Mouse (Mus musculus): ENCODE results near the gene Jsrp1. TPM values are rescaled to one million over a fixed set of nuclear protein-coding genes. Genes with fewer than 3 reads are reported as not detected.
A peak's percentile ranks its signal among the peaks of the same experiment; 100 is the strongest.

Jsrp1 gene
- polyA plus RNA-seq, 1 experiment from 2014 or later = 4.4 TPM

DNA sequence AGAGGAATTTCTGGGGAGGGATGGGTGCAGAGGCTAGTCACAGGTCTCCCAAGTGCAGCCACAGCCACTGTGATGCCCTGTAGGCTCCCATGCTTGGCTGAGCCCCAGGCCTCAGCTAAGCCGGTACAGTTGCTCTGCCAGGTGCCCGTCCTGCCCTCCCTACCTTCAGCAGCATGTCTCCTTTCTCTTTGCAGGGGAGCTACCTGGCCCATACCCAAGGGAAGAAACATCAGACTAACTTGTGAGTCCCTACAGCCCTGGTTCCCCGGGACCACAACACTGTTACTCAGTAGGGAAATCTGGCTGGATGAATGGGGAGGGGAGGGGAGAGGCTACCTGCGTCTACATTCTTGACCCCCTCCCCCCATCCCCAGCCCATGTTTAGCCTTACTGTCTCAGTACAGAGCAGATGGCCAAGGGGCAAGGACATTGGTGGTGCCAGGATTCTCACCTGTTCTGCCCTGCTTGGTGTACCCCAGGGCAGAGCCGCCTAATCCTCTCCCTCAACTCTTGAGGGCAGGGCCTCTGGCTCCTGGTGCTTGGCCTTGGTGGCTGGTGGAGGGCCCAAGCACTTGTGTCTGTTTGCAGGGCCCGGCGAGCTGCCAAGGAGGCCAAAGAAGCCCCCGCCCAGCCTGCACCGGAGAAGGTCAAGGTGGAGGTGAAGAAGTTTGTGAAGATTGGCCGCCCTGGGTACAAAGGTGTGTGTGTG, 10.9 kb downstream of the Jsrp1 start:
- Histone ChIP-seq H3K36me3 (ENCODE audit: control insufficient read depth, insufficient read depth, low read length) (peaks cover 40% of the 10 kb centered on the region), H3K27ac (ENCODE audit: low read depth, low read length) (no peak overlapping the region), H3K9ac (ENCODE audit: low read depth, low read length) (no peak overlapping the region), H3K4me2 (replicated peaks; ENCODE audit: low read depth, low read length) (no peak overlapping the region), H3K27me3 (ENCODE audit: control insufficient read depth, insufficient read depth, low read length) (peaks cover 7% of the 10 kb centered on the region), H3K4me3 (ENCODE audit: low read length) (no peak overlapping the region), H3K4me1 (ENCODE audit: control insufficient read depth, insufficient read depth, low read length) (peaks cover 16% of the 10 kb centered on the region), H3K9me3 (ENCODE audit: control insufficient read depth, low read length) (no peaks in the 10 kb centered on the region)
- 94% methylated on average over 10 of the region's 10 CpGs for WGBS
- no peak for ATAC-seq (ENCODE audit: low FRiP score, low TSS enrichment)

DNA sequence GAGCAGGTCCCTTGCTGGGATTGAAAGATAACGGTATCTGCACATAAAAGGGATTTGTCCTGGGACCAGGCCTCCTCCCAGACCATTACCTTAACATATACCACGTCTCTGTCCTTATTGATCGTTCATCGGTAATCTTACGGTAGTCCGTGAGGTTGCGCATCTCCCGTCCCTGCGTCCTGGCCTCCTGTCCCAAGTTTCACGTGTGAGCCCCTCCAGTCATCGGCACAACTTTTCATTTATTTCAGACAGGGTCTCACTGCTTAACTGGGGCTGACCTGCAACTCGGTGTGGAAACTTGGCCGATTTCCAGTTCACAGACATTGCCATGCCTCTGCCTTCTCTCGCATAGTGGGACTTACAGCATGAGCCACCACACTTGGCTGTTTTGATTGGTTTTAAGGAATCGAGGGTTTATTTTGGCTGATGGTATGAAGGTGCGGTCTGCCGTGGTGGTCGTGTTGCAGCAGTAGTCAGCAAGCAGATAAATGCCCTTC, 14.2 kb downstream of the Jsrp1 start:
- H3K27me3 ChIP-seq (ENCODE audit: control insufficient read depth, insufficient read depth, low read length) = no peaks in the 10 kb centered on the region
- peak overlapping the region; percentile 97 for H3K9ac ChIP-seq (ENCODE audit: low read depth, low read length)
- no peak for ATAC-seq (ENCODE audit: low FRiP score, low TSS enrichment)
- H3K4me2 ChIP-seq (replicated peaks; ENCODE audit: low read depth, low read length) = peak overlapping the region; percentile 94
- H3K9me3 ChIP-seq (ENCODE audit: control insufficient read depth, low read length) = no peaks in the 10 kb centered on the region
- peak overlapping the region; percentile 96 for H3K27ac ChIP-seq (ENCODE audit: low read depth, low read length)
- peaks cover 57% of the 10 kb centered on the region for H3K36me3 ChIP-seq (ENCODE audit: control insufficient read depth, insufficient read depth, low read length)
- H3K4me3 ChIP-seq (ENCODE audit: low read length) = peak overlapping the region; percentile 94
- H3K4me1 ChIP-seq (ENCODE audit: control insufficient read depth, insufficient read depth, low read length) = peaks cover 12% of the 10 kb centered on the region
- 3% methylated on average over 18 of the region's 18 CpGs for WGBS

DNA sequence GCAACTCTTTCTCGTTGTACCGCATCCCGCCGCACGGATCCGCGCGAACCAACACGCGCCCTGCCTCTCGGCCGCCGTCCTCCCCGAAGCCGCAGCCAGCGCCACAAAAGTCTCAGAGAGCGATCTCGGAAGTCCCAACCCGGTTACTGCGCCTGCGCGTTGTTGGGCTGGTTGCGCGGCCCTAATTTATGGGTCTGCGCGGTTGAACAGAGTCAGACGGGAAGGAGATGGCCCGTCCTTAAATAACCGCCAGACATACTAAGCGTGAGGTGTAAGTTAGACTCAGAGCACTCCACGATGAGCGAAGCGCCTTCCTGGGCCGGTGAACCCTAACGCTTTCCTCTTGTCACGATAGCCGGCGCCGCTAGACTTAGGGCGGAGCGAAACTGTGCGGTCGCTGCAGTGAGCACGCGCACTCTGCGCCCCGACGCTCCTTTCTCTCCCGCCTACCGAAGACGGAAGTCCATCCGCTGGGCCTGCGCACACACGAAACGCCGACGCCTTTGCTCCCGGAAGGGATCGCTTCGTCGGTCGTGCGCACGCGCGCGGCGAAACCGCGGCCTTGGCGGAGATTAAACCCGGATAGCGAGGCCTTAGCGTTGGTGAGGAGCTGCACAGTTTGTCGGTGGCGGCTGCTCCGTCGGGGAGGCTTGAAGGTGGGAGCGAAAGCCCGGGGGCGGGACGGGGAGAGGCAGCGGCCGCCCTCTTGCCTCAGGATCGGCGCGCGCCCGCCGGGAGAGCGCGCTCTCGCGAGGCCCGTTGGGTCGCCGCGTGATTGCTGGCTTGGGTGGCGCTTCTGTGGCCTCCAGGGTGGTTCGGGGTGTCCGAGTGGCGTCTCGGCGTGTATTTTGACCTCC, 14.9 kb downstream of the Jsrp1 start, which contains the start of the genes Sf3a2 and Plekhj1:
Gene Sf3a2 (plus strand): TSS at position 49 of the 857 bp plus-strand sequence.
Gene Plekhj1 (minus strand): TSS at position 477 of the 857 bp plus-strand sequence.
- Histone ChIP-seq H3K4me2 (replicated peaks; ENCODE audit: low read depth, low read length) (peak within 1 kb of the TSS; percentile 94), H3K4me1 (ENCODE audit: control insufficient read depth, insufficient read depth, low read length) (peaks cover 12% of the 10 kb centered on the region), H3K9me3 (ENCODE audit: control insufficient read depth, low read length) (no peaks in the 10 kb centered on the region), H3K36me3 (ENCODE audit: control insufficient read depth, insufficient read depth, low read length) (peaks cover 57% of the 10 kb centered on the region), H3K27ac (ENCODE audit: low read depth, low read length) (peak within 1 kb of the TSS; percentile 96), H3K4me3 (ENCODE audit: low read length) (peak within 1 kb of the TSS; percentile 94), H3K27me3 (ENCODE audit: control insufficient read depth, insufficient read depth, low read length) (no peaks in the 10 kb centered on the region), H3K9ac (ENCODE audit: low read depth, low read length) (peak within 1 kb of the TSS; percentile 97)
- under 1% methylated on average over 103 of the region's 104 CpGs for WGBS
- ATAC-seq (ENCODE audit: low FRiP score, low TSS enrichment) = peak; percentile 88

DNA sequence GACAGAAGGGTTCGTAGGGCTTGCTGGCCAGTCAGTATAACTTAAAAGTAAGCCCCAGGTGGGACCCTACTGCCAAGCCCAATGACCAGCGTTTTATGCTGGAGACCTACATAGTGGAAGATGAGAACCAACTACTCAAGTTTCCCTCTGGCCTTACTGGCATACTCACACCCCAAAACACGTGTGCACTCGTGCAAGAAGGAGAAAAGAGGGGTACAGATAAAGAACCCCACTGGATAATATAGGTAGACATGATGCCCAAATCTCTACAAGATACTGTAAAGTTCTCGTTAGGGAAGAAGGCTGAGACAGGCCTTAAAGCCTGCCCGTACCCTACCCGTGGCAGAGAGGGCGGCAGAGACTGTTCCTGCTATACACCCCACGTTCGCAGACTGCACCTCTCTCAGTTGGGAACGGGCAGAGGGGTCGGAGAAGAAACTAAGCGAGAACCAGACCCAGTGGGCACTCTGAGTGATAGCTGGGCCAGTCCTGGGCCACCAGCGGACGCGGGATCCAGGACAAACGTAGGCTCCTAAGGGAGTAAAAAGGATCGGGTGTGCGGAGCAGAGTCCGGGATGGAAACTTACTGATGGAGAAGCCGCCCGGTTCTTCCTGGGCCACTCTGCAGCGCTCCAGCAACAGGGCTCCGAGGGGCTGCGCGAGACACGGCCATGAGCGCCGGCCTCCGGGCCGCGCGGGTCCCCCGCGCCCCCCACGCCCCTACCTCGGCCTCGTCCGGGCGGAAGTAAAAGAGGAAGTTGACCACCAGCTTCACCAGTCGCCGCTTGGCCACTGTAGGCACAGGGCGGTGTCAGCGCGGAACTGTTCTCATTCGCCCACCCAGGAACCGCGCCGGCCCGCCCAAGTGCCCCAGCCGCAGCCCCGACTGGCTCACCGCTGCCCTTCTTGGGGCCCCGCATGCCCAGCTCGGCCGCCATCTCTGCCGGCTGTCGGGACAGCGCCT, 15.8 kb downstream of the Jsrp1 start:
- peak overlapping the region; percentile 94 for H3K4me2 ChIP-seq (replicated peaks; ENCODE audit: low read depth, low read length)
- H3K27ac ChIP-seq (ENCODE audit: low read depth, low read length) = peak overlapping the region; percentile 96
- no peaks in the 10 kb centered on the region for H3K9me3 ChIP-seq (ENCODE audit: control insufficient read depth, low read length)
- H3K4me3 ChIP-seq (ENCODE audit: low read length) = peak overlapping the region; percentile 94
- peaks cover 57% of the 10 kb centered on the region for H3K36me3 ChIP-seq (ENCODE audit: control insufficient read depth, insufficient read depth, low read length)
- H3K27me3 ChIP-seq (ENCODE audit: control insufficient read depth, insufficient read depth, low read length) = no peaks in the 10 kb centered on the region
- peak overlapping the region; percentile 97 for H3K9ac ChIP-seq (ENCODE audit: low read depth, low read length)
- 2% methylated on average over 59 of the region's 59 CpGs for WGBS
- H3K4me1 ChIP-seq (ENCODE audit: control insufficient read depth, insufficient read depth, low read length) = peaks cover 12% of the 10 kb centered on the region
- ATAC-seq (ENCODE audit: low FRiP score, low TSS enrichment) = peak; percentile 73

DNA sequence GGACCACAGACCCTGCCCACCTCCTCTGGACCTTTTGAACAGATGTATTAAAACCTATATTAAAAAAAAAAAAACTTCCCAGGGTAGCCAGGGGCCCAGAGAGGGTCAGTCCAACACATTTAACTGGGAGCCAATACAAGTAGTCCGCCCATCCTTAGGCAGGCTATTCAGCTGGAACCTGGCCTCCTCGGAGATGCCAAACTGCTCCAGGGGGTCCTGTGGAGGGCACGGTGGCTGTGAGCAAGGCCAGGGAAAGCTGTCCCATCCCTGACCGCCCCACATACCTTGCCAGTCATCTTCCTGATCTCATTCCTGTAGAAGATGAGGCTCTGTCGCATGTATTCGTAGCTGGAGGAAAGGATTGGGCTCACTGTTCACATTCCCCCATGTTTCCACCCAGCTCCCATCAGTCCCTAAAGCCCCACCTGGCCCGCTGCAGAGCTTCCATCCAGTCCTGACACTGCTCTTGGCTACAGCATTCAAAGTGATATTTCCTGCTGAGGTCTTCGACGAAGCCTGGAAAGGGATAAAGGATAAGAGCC, 16.9 kb downstream of the Jsrp1 start:
- Histone ChIP-seq H3K9ac (ENCODE audit: low read depth, low read length) (no peak overlapping the region; the same call in 1 of the 2 replicates), H3K27me3 (ENCODE audit: control insufficient read depth, insufficient read depth, low read length) (no peaks in the 10 kb centered on the region), H3K4me1 (ENCODE audit: control insufficient read depth, insufficient read depth, low read length) (peaks cover 12% of the 10 kb centered on the region), H3K27ac (ENCODE audit: low read depth, low read length) (no peak overlapping the region), H3K36me3 (ENCODE audit: control insufficient read depth, insufficient read depth, low read length) (peaks cover 57% of the 10 kb centered on the region), H3K9me3 (ENCODE audit: control insufficient read depth, low read length) (no peaks in the 10 kb centered on the region), H3K4me3 (ENCODE audit: low read length) (peak overlapping the region; percentile 94; the same call in 1 of the 2 replicates), H3K4me2 (replicated peaks; ENCODE audit: low read depth, low read length) (peak overlapping the region; percentile 94)
- WGBS = 83% methylated on average over 9 of the region's 9 CpGs
- ATAC-seq (ENCODE audit: low FRiP score, low TSS enrichment) = no peak

DNA sequence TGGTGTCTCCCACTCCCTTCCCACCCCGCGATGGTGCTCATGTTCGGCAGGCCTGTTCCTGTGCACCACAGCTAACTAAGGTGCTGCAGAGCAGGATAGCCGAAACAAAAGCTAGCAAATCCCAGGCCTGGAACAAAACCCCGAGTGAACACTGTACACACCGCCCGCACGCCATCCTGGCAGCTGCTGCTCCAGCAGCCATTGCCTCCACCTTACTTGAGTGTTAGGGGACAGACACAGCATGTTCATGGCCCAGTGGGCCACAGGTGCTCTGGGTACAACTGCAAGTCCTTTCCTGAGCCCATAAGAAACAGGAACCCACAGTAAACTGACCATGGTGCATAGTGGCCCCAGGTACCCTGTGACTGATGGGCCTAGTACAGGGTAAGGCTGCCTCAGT, 18.5 kb downstream of the Jsrp1 start:
- H3K4me1 ChIP-seq (ENCODE audit: control insufficient read depth, insufficient read depth, low read length) = peaks cover 8% of the 10 kb centered on the region
- ATAC-seq (ENCODE audit: low FRiP score, low TSS enrichment) = no peak
- H3K27ac ChIP-seq (ENCODE audit: low read depth, low read length) = no peak overlapping the region
- no peaks in the 10 kb centered on the region for H3K27me3 ChIP-seq (ENCODE audit: control insufficient read depth, insufficient read depth, low read length)
- WGBS = 90% methylated on average over 8 of the region's 8 CpGs
- peaks cover 67% of the 10 kb centered on the region for H3K36me3 ChIP-seq (ENCODE audit: control insufficient read depth, insufficient read depth, low read length)
- no peak overlapping the region for H3K4me3 ChIP-seq (ENCODE audit: low read length)
- no peaks in the 10 kb centered on the region for H3K9me3 ChIP-seq (ENCODE audit: control insufficient read depth, low read length)
- no peak overlapping the region for H3K9ac ChIP-seq (ENCODE audit: low read depth, low read length)
- no peak overlapping the region for H3K4me2 ChIP-seq (replicated peaks; ENCODE audit: low read depth, low read length)

DNA sequence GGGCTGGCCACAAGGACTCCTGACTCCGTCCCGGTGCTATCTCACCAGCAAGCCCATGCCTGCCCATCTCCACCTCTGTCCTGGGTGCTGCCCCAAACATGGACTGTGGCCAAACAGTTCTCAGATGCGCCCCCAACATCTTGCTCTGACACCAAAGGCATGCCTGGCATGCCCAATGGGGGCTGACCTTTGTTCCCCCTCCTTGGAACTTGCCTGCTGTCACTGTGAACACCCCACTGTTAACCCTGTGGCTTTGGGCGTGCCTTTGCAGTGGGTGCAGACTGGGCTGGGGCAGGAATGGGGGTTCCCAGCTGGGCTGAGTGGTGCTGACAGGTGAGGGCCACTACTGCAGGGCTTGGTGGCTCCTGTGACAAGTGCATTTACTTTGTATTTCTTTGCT, 19.5 kb downstream of the Jsrp1 start:
- Histone ChIP-seq H3K9ac (ENCODE audit: low read depth, low read length) (no peak overlapping the region; the same call in 1 of the 2 replicates), H3K9me3 (ENCODE audit: control insufficient read depth, low read length) (no peaks in the 10 kb centered on the region), H3K36me3 (ENCODE audit: control insufficient read depth, insufficient read depth, low read length) (peaks cover 76% of the 10 kb centered on the region), H3K27ac (ENCODE audit: low read depth, low read length) (no peak overlapping the region), H3K27me3 (ENCODE audit: control insufficient read depth, insufficient read depth, low read length) (no peaks in the 10 kb centered on the region), H3K4me1 (ENCODE audit: control insufficient read depth, insufficient read depth, low read length) (peaks cover 5% of the 10 kb centered on the region; the same call in 1 of the 2 replicates), H3K4me2 (replicated peaks; ENCODE audit: low read depth, low read length) (no peak overlapping the region), H3K4me3 (ENCODE audit: low read length) (no peak overlapping the region)
- WGBS = 88% methylated on average over 4 of the region's 4 CpGs
- ATAC-seq (ENCODE audit: low FRiP score, low TSS enrichment) = no peak

Measured in kidney, embryonic 14.5 days (tissue).